Mouse (Mus musculus): ENCODE results near the gene Zbtb49. TPM values are rescaled to one million over a fixed set of nuclear protein-coding genes. Genes with fewer than 3 reads are reported as not detected.
A peak's percentile ranks its signal among the peaks of the same experiment; 100 is the strongest.

Gene Zbtb49
- 18.7 and 20.4 TPM in 2 replicates for polyA plus RNA-seq (2012; rRNA removed)

GRCm38 (mm10) chr5:38220328-38220912, at the start of gene Zbtb49, which contains the start of gene Lyar:
TSS of gene Zbtb49 (minus strand) at chr5:38220457.
TSS of gene Lyar (plus strand) at chr5:38220470.
- under 1% methylated on average over 55 of the region's 55 CpGs for WGBS
- Histone ChIP-seq H3K27me3 (ENCODE audit: control insufficient read depth, insufficient read depth, low read length) (no peaks in the 10 kb centered on the region), H3K4me1 (ENCODE audit: control insufficient read depth, insufficient read depth, low read length) (peaks cover 3% of the 10 kb centered on the region), H3K27ac (ENCODE audit: insufficient read depth, low read length) (peak within 1 kb of the TSS; percentile 29; the same call in 1 of the 2 replicates), H3K4me3 (replicated peaks; ENCODE audit: insufficient read depth, low read depth, low read length) (peak within 1 kb of the TSS; percentile 57)
- TF ChIP-seq POLR2A (IDR thresholded peaks at IDR 0.05; ENCODE audit: borderline replicate concordance, insufficient read depth, low read length): no peak; the same call in none of the 2 replicates
- TF ChIP-seq CTCF (IDR thresholded peaks at IDR 0.05; ENCODE audit: borderline replicate concordance, insufficient read depth, low read depth, low read length): no peak
- DNase-seq: peak; percentile 92 to 97

- DNase-seq: peak; percentile 75 to 82
- H3K27ac ChIP-seq (ENCODE audit: insufficient read depth, low read length): peak within 1 kb of the TSS; percentile 73
- H3K4me3 ChIP-seq (replicated peaks; ENCODE audit: insufficient read depth, low read depth, low read length): peak within 1 kb of the TSS; percentile 94
- no peaks in the 10 kb centered on the region for H3K27me3 ChIP-seq (ENCODE audit: control insufficient read depth, insufficient read depth, low read length)
- TF ChIP-seq POLR2A (IDR thresholded peaks at IDR 0.05; ENCODE audit: borderline replicate concordance, insufficient read depth, low read length) (peak; percentile 95), CTCF (IDR thresholded peaks at IDR 0.05; ENCODE audit: borderline replicate concordance, insufficient read depth, low read depth, low read length) (no peak)
- H3K4me1 ChIP-seq (ENCODE audit: control insufficient read depth, insufficient read depth, low read length): no peaks in the 10 kb centered on the region; the same call in none of the 2 replicates
- WGBS: under 1% methylated on average over 40 of the region's 40 CpGs
Measured at GRCm38 (mm10) chr5:38260107-38260682, 39.9 kb upstream of the Zbtb49 start, which contains the start of gene Tmem128. TSS of gene Tmem128 (plus strand) at chr5:38260185.

DNA sequence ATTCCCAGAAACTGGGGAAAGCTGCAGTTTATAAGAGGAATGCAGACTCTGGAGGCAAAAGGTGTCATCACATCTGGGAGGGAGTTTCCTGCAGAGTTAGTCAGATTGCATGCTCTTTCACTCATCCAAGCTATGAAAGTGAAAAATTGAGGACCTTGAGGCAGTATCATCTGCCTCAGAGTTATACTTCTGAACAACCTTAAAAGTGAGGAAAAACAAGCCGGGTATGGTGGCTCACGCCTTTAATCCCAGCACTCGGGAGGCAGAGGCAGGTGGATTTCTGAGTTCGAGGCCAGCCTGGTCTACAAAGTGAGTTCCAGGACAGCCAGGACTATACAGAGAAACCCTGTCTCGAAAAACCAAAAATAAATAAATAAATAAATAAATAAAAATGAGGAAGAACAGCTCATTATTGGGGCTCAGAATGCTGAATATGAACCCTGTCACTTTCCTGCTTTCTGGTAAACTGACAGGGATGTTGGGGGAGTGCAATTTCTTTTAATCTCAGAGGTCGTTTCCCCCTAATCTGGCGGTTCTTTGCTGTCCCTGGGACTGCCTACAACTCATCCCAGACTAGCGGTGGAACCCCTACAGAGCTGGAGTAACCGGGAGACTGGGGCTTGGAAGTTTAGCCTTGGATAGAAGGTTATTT, 39.3 kb upstream of the Zbtb49 start:
- peak overlapping the region; percentile 73 for H3K27ac ChIP-seq (ENCODE audit: insufficient read depth, low read length)
- no peaks in the 10 kb centered on the region for H3K27me3 ChIP-seq (ENCODE audit: control insufficient read depth, insufficient read depth, low read length)
- no peak for TF ChIP-seq CTCF (IDR thresholded peaks at IDR 0.05; ENCODE audit: borderline replicate concordance, insufficient read depth, low read depth, low read length)
- TF ChIP-seq POLR2A (IDR thresholded peaks at IDR 0.05; ENCODE audit: borderline replicate concordance, insufficient read depth, low read length): no peak
- peak overlapping the region; percentile 94 for H3K4me3 ChIP-seq (replicated peaks; ENCODE audit: insufficient read depth, low read depth, low read length)
- no peak for DNase-seq
- 38% methylated on average over 9 of the region's 9 CpGs for whole genome bisulfite sequencing
- no peaks in the 10 kb centered on the region; the same call in none of the 2 replicates for H3K4me1 ChIP-seq (ENCODE audit: control insufficient read depth, insufficient read depth, low read length)

- no peak for DNase-seq
- H3K4me3 ChIP-seq (replicated peaks; ENCODE audit: insufficient read depth, low read depth, low read length): no peak overlapping the region
- TF ChIP-seq POLR2A (IDR thresholded peaks at IDR 0.05; ENCODE audit: borderline replicate concordance, insufficient read depth, low read length) (no peak), CTCF (IDR thresholded peaks at IDR 0.05; ENCODE audit: borderline replicate concordance, insufficient read depth, low read depth, low read length) (no peak)
- H3K27me3 ChIP-seq (ENCODE audit: control insufficient read depth, insufficient read depth, low read length): no peaks in the 10 kb centered on the region
- H3K4me1 ChIP-seq (ENCODE audit: control insufficient read depth, insufficient read depth, low read length): no peaks in the 10 kb centered on the region; the same call in 1 of the 2 replicates
- WGBS: 83% methylated on average over 5 of the region's 5 CpGs
- H3K27ac ChIP-seq (ENCODE audit: insufficient read depth, low read length): no peak overlapping the region
Measured at GRCm38 (mm10) chr5:38258773-38259146, 38.5 kb upstream of the Zbtb49 start.

GRCm38 (mm10) chr5:38258034-38258772, 37.9 kb upstream of the Zbtb49 start:
- Histone ChIP-seq H3K4me3 (replicated peaks; ENCODE audit: insufficient read depth, low read depth, low read length) (no peak overlapping the region), H3K4me1 (ENCODE audit: control insufficient read depth, insufficient read depth, low read length) (no peaks in the 10 kb centered on the region; the same call in 1 of the 2 replicates), H3K27me3 (ENCODE audit: control insufficient read depth, insufficient read depth, low read length) (no peaks in the 10 kb centered on the region), H3K27ac (ENCODE audit: insufficient read depth, low read length) (no peak overlapping the region)
- WGBS: 86% methylated on average over 8 of the region's 8 CpGs
- TF ChIP-seq CTCF (IDR thresholded peaks at IDR 0.05; ENCODE audit: borderline replicate concordance, insufficient read depth, low read depth, low read length) (no peak), POLR2A (IDR thresholded peaks at IDR 0.05; ENCODE audit: borderline replicate concordance, insufficient read depth, low read length) (no peak)
- no peak for DNase-seq

GRCm38 (mm10) chr5:38256551-38256950, 36.3 kb upstream of the Zbtb49 start:
- DNase-seq: no peak
- Histone ChIP-seq H3K4me3 (replicated peaks; ENCODE audit: insufficient read depth, low read depth, low read length) (no peak overlapping the region), H3K4me1 (ENCODE audit: control insufficient read depth, insufficient read depth, low read length) (no peaks in the 10 kb centered on the region), H3K27me3 (ENCODE audit: control insufficient read depth, insufficient read depth, low read length) (no peaks in the 10 kb centered on the region), H3K27ac (ENCODE audit: insufficient read depth, low read length) (no peak overlapping the region)
- TF ChIP-seq CTCF (IDR thresholded peaks at IDR 0.05; ENCODE audit: borderline replicate concordance, insufficient read depth, low read depth, low read length) (no peak), POLR2A (IDR thresholded peaks at IDR 0.05; ENCODE audit: borderline replicate concordance, insufficient read depth, low read length) (no peak)
- 86% methylated on average over 1 of the region's 1 CpGs for WGBS

- Histone ChIP-seq H3K4me1 (ENCODE audit: control insufficient read depth, insufficient read depth, low read length) (no peaks in the 10 kb centered on the region), H3K27ac (ENCODE audit: insufficient read depth, low read length) (no peak overlapping the region), H3K27me3 (ENCODE audit: control insufficient read depth, insufficient read depth, low read length) (no peaks in the 10 kb centered on the region), H3K4me3 (replicated peaks; ENCODE audit: insufficient read depth, low read depth, low read length) (no peak overlapping the region)
- 83% methylated on average over 3 of the region's 3 CpGs for WGBS
- DNase-seq: no peak
- TF ChIP-seq CTCF (IDR thresholded peaks at IDR 0.05; ENCODE audit: borderline replicate concordance, insufficient read depth, low read depth, low read length) (no peak), POLR2A (IDR thresholded peaks at IDR 0.05; ENCODE audit: borderline replicate concordance, insufficient read depth, low read length) (no peak)
Measured at GRCm38 (mm10) chr5:38255644-38256043, 35.4 kb upstream of the Zbtb49 start.

Measured in cerebellum, adult 2 months (tissue).